Mouse (Mus musculus): ENCODE results near the gene Soga1. TPM values are rescaled to one million over a fixed set of nuclear protein-coding genes. Genes with fewer than 3 reads are reported as not detected.

Soga1 gene
- polyA plus RNA-seq, 1 experiment from 2014 or later, result 8.2 TPM

- no peak overlapping the region for H3K27ac ChIP-seq (ENCODE audit: low read depth, low read length)
- DNase-seq (ENCODE audit: low spot score) (no peak), ATAC-seq (replicated peaks; ENCODE audit: low FRiP score) (no peak)
- no peak overlapping the region for H3K9ac ChIP-seq (ENCODE audit: low read length)
- no peak overlapping the region for H3K4me2 ChIP-seq (ENCODE audit: low read depth, low read length, severe bottlenecking)
- no peaks in the 10 kb centered on the region for H3K27me3 ChIP-seq (ENCODE audit: control insufficient read depth, insufficient read depth, low read length)
- no peak overlapping the region for H3K4me3 ChIP-seq (ENCODE audit: low read depth, low read length)
- no peaks in the 10 kb centered on the region; the same call in 1 of the 2 replicates for H3K36me3 ChIP-seq (ENCODE audit: control insufficient read depth, insufficient read depth, low read length)
- H3K9me3 ChIP-seq (ENCODE audit: control insufficient read depth, low read length), result no peaks in the 10 kb centered on the region
- peaks cover 4% of the 10 kb centered on the region; the same call in 1 of the 2 replicates for H3K4me1 ChIP-seq (replicated peaks; ENCODE audit: control insufficient read depth, insufficient read depth, low read length)
These were observed 70.5 kb downstream of the Soga1 start for GRCm38 (mm10) chr2:157008509-157008908.

- Histone ChIP-seq H3K4me2 (ENCODE audit: low read depth, low read length, severe bottlenecking) (peak overlapping the region; percentile 90), H3K9me3 (ENCODE audit: control insufficient read depth, low read length) (no peaks in the 10 kb centered on the region), H3K4me3 (ENCODE audit: low read depth, low read length) (peak overlapping the region; percentile 70), H3K27ac (ENCODE audit: low read depth, low read length) (0 out of 2 replicates have a peak overlapping the region, but pooled peaks have one; percentile 5), H3K27me3 (ENCODE audit: control insufficient read depth, insufficient read depth, low read length) (no peaks in the 10 kb centered on the region), H3K36me3 (ENCODE audit: control insufficient read depth, insufficient read depth, low read length) (no peaks in the 10 kb centered on the region; the same call in 1 of the 2 replicates), H3K4me1 (replicated peaks; ENCODE audit: control insufficient read depth, insufficient read depth, low read length) (peaks cover 4% of the 10 kb centered on the region; the same call in 1 of the 2 replicates), H3K9ac (ENCODE audit: low read length) (peak overlapping the region; percentile 85)
- peak; percentile 39; the same call in 1 of the 2 replicates for ATAC-seq (replicated peaks; ENCODE audit: low FRiP score)
- no peak for DNase-seq (ENCODE audit: low spot score)
- WGBS, result 29% methylated on average over 5 of the region's 5 CpGs
These were observed 71.8 kb downstream of the Soga1 start for GRCm38 (mm10) chr2:157007234-157007596.

DNA sequence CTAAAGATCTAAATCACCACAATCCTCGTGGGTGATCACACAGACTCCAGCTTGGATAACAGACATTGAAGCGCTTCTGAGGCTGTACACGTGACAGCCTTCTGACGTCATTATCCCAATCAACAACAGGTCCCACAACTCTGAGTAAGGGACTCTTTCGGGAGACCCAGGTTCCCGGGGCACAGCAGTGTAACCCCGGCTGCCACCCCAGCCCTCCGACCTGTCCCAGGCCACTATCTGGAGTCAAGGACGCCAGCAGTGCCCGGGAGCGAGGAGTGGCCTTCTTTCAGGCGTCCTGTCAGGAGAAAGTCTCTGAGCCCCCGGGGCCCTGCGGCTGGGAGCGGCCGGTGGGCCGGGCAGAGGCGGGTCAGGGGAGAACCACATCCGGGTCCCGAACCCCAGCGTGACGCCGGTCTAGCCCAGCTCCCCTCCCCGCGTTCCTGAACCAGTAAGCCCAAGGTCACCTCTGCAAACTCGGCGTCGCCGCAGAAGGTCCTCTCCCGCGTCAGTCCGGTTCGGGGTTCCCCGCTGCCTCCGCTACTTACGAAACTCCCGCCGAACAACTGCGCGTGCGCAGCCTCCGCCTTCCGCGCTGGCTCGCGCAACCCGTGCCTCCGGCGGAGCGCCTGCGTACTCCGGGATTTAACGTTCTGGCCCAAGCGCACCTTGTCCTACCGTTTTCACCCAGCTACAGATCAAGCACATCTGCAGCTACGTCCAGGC is 72.4 kb downstream of the Soga1 start, which contains the start of gene Dsn1:
Dsn1 (minus strand) TSS at position 644 of the 723 bp plus-strand sequence.
- H3K4me1 ChIP-seq (replicated peaks; ENCODE audit: control insufficient read depth, insufficient read depth, low read length), result peaks cover 4% of the 10 kb centered on the region; the same call in 1 of the 2 replicates
- no peaks in the 10 kb centered on the region for H3K9me3 ChIP-seq (ENCODE audit: control insufficient read depth, low read length)
- under 1% methylated on average over 56 of the region's 56 CpGs for WGBS
- H3K27ac ChIP-seq (ENCODE audit: low read depth, low read length), result peak within 1 kb of the TSS; percentile 5; the same call in 1 of the 2 replicates
- peak within 1 kb of the TSS; percentile 85 for H3K9ac ChIP-seq (ENCODE audit: low read length)
- no peaks in the 10 kb centered on the region; the same call in 1 of the 2 replicates for H3K36me3 ChIP-seq (ENCODE audit: control insufficient read depth, insufficient read depth, low read length)
- peak; percentile 84 for ATAC-seq (replicated peaks; ENCODE audit: low FRiP score)
- peak within 1 kb of the TSS; percentile 70 for H3K4me3 ChIP-seq (ENCODE audit: low read depth, low read length)
- H3K27me3 ChIP-seq (ENCODE audit: control insufficient read depth, insufficient read depth, low read length), result no peaks in the 10 kb centered on the region
- H3K4me2 ChIP-seq (ENCODE audit: low read depth, low read length, severe bottlenecking), result peak within 1 kb of the TSS; percentile 90
- DNase-seq (ENCODE audit: low spot score), result peak; percentile 92

GRCm38 (mm10) chr2:157002321-157002720 is 76.7 kb downstream of the Soga1 start:
- Histone ChIP-seq H3K27me3 (ENCODE audit: control insufficient read depth, insufficient read depth, low read length) (no peaks in the 10 kb centered on the region), H3K4me3 (ENCODE audit: low read depth, low read length) (no peak overlapping the region), H3K27ac (ENCODE audit: low read depth, low read length) (no peak overlapping the region), H3K4me1 (replicated peaks; ENCODE audit: control insufficient read depth, insufficient read depth, low read length) (peaks cover 4% of the 10 kb centered on the region; the same call in 1 of the 2 replicates), H3K9me3 (ENCODE audit: control insufficient read depth, low read length) (no peaks in the 10 kb centered on the region), H3K9ac (ENCODE audit: low read length) (no peak overlapping the region), H3K4me2 (ENCODE audit: low read depth, low read length, severe bottlenecking) (no peak overlapping the region), H3K36me3 (ENCODE audit: control insufficient read depth, insufficient read depth, low read length) (no peaks in the 10 kb centered on the region; the same call in 1 of the 2 replicates)
- DNase-seq (ENCODE audit: low spot score), result no peak
- WGBS, result 94% methylated on average over 4 of the region's 4 CpGs
- no peak for ATAC-seq (replicated peaks; ENCODE audit: low FRiP score)

GRCm38 (mm10) chr2:156998263-156998662 is 80.8 kb downstream of the Soga1 start:
- no peaks in the 10 kb centered on the region; the same call in 1 of the 2 replicates for H3K36me3 ChIP-seq (ENCODE audit: control insufficient read depth, insufficient read depth, low read length)
- ATAC-seq (replicated peaks; ENCODE audit: low FRiP score), result no peak
- WGBS, result 95% methylated on average over 5 of the region's 5 CpGs

DNA sequence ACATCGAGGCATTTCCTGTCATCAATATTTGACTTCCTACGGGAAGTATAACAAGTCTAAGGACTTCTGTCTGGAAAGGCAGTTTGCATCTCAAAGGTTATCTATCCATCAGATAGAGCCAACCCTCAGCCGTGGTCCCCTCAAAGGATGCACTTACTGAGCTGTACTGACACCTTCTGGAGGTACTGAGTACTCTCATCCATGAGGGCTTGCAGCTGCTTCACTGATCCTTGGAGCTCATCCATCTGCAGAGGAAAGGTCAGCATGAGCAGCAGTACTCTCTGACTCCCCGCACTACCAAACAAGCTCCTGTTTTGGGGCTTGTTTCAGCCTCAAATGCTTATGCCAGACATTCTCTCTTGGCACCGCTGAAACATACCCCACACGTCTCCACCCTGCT is 82.5 kb downstream of the Soga1 start:
- Histone ChIP-seq H3K27me3 (ENCODE audit: control insufficient read depth, insufficient read depth, low read length) (no peaks in the 10 kb centered on the region), H3K36me3 (ENCODE audit: control insufficient read depth, insufficient read depth, low read length) (no peaks in the 10 kb centered on the region; the same call in 1 of the 2 replicates), H3K4me1 (replicated peaks; ENCODE audit: control insufficient read depth, insufficient read depth, low read length) (no peaks in the 10 kb centered on the region), H3K4me2 (ENCODE audit: low read depth, low read length, severe bottlenecking) (no peak overlapping the region), H3K27ac (ENCODE audit: low read depth, low read length) (no peak overlapping the region), H3K9me3 (ENCODE audit: control insufficient read depth, low read length) (no peaks in the 10 kb centered on the region), H3K4me3 (ENCODE audit: low read depth, low read length) (no peak overlapping the region), H3K9ac (ENCODE audit: low read length) (no peak overlapping the region)
- peak; percentile 50 for DNase-seq (ENCODE audit: low spot score)
- no peak for ATAC-seq (replicated peaks; ENCODE audit: low FRiP score)
- 78% methylated on average over 6 of the region's 6 CpGs for WGBS

More at GRCm38 (mm10) chr2:156998263-156998662, 80.8 kb downstream of the Soga1 start:
- H3K27ac ChIP-seq (ENCODE audit: low read depth, low read length), result no peak overlapping the region
- H3K4me2 ChIP-seq (ENCODE audit: low read depth, low read length, severe bottlenecking), result no peak overlapping the region
- no peak overlapping the region for H3K9ac ChIP-seq (ENCODE audit: low read length)
- no peaks in the 10 kb centered on the region for H3K4me1 ChIP-seq (replicated peaks; ENCODE audit: control insufficient read depth, insufficient read depth, low read length)
- H3K27me3 ChIP-seq (ENCODE audit: control insufficient read depth, insufficient read depth, low read length), result no peaks in the 10 kb centered on the region
- no peaks in the 10 kb centered on the region for H3K9me3 ChIP-seq (ENCODE audit: control insufficient read depth, low read length)
- no peak overlapping the region for H3K4me3 ChIP-seq (ENCODE audit: low read depth, low read length)
- no peak for DNase-seq (ENCODE audit: low spot score)

DNA sequence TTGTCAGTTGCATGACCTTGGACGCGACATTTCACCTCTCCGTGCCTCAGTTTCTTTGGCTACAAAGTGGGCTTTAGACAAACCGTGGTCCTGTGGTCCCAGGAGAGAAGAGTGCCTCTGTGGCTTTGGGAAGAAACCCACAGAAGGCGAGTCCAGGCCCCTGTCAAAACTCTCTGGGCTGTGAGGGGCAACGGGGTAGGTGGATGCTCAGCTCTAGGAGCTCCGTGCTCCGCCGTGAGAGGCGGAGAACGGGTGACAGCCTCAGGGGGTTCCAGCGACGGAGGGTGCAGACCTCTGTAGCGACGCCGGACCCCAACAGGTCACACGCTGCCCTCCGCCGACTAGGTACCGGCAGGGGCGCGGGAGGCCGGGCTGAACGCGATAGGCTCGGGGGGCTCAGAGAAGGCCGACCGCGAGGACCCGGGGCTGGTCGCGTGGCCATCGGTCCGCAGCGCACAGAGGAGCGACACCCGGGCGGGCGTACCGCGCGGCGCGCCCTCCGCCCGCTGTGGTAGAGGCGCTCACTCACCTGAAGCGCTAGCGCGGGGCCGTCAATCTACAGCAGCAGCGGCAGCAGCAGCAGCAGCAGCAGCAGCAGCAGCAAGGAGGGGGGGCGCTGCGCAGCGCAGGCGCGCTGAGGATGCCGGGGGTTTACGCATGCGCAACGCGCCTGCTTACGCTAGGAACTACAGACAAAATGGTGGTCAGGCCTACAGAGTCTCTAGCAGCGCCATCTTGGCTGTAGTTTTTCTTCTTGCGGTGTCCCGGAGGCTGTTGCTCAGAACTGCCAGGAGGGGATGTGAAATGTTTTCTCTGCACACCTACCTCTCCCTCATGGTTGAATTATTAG is 87.4 kb downstream of the Soga1 start, which contains the start of gene Ndrg3:
Ndrg3 (minus strand) TSS at position 587 of the 850 bp plus-strand sequence.
- Histone ChIP-seq H3K9me3 (ENCODE audit: control insufficient read depth, low read length) (no peaks in the 10 kb centered on the region), H3K27ac (ENCODE audit: low read depth, low read length) (0 out of 2 replicates have a peak within 1 kb of the TSS, but pooled peaks have one; percentile 27), H3K4me2 (ENCODE audit: low read depth, low read length, severe bottlenecking) (peak within 1 kb of the TSS; percentile 91), H3K4me3 (ENCODE audit: low read depth, low read length) (peak within 1 kb of the TSS; percentile 86), H3K27me3 (ENCODE audit: control insufficient read depth, insufficient read depth, low read length) (no peaks in the 10 kb centered on the region), H3K4me1 (replicated peaks; ENCODE audit: control insufficient read depth, insufficient read depth, low read length) (peaks cover 6% of the 10 kb centered on the region; the same call in 1 of the 2 replicates), H3K36me3 (ENCODE audit: control insufficient read depth, insufficient read depth, low read length) (no peaks in the 10 kb centered on the region; the same call in 1 of the 2 replicates), H3K9ac (ENCODE audit: low read length) (peak within 1 kb of the TSS; percentile 82)
- under 1% methylated on average over 65 of the region's 66 CpGs for WGBS
- DNase-seq (ENCODE audit: low spot score) (peak; percentile 97), ATAC-seq (replicated peaks; ENCODE audit: low FRiP score) (peak; percentile 97)

- DNase-seq (ENCODE audit: low spot score) (no peak), ATAC-seq (replicated peaks; ENCODE audit: low FRiP score) (no peak)
- H3K4me1 ChIP-seq (replicated peaks; ENCODE audit: control insufficient read depth, insufficient read depth, low read length), result peaks cover 6% of the 10 kb centered on the region; the same call in 1 of the 2 replicates
- H3K4me3 ChIP-seq (ENCODE audit: low read depth, low read length), result peak overlapping the region; percentile 86
- H3K4me2 ChIP-seq (ENCODE audit: low read depth, low read length, severe bottlenecking), result peak overlapping the region; percentile 91
- no peaks in the 10 kb centered on the region for H3K27me3 ChIP-seq (ENCODE audit: control insufficient read depth, insufficient read depth, low read length)
- 3% methylated on average over 16 of the region's 16 CpGs for WGBS
- H3K9ac ChIP-seq (ENCODE audit: low read length), result peak overlapping the region; percentile 82
- H3K36me3 ChIP-seq (ENCODE audit: control insufficient read depth, insufficient read depth, low read length), result no peaks in the 10 kb centered on the region; the same call in 1 of the 2 replicates
- H3K9me3 ChIP-seq (ENCODE audit: control insufficient read depth, low read length), result no peaks in the 10 kb centered on the region
- H3K27ac ChIP-seq (ENCODE audit: low read depth, low read length), result no peak overlapping the region
These were observed 88.2 kb downstream of the Soga1 start for GRCm38 (mm10) chr2:156990727-156991431.

All from forebrain, embryonic 11.5 days (tissue).